Mouse (Mus musculus): Measurements from ENCODE around the gene Sardh. TPM values are rescaled to one million over a fixed set of nuclear protein-coding genes. Genes with fewer than 3 reads are reported as not detected.

The Sardh gene
- total RNA-seq, 1 experiment, result 0.89 TPM

DNA sequence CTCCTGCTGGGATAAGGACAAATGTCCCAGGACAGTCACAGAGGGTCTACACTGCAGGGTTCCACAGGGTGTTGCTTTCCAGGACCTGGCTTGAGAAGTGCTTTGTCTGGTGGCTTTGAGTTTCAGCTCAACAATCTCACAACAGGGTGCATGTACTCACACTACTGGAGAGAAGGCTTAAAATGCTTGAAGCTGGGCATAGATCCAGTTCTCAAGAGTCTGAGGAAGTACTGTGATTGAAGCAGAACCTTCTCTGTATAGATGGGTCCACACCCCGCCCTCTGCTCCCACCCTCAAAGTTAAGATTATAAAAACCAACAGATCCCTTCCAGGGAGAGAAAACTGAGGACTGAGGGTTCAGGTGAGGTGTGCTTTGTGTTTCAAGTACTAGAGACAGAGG lies 47.6 kb downstream of the Sardh start:
- H3K27ac ChIP-seq (ENCODE audit: insufficient read depth, low read depth, low read length, poor library complexity, severe bottlenecking), result no peak overlapping the region

DNA sequence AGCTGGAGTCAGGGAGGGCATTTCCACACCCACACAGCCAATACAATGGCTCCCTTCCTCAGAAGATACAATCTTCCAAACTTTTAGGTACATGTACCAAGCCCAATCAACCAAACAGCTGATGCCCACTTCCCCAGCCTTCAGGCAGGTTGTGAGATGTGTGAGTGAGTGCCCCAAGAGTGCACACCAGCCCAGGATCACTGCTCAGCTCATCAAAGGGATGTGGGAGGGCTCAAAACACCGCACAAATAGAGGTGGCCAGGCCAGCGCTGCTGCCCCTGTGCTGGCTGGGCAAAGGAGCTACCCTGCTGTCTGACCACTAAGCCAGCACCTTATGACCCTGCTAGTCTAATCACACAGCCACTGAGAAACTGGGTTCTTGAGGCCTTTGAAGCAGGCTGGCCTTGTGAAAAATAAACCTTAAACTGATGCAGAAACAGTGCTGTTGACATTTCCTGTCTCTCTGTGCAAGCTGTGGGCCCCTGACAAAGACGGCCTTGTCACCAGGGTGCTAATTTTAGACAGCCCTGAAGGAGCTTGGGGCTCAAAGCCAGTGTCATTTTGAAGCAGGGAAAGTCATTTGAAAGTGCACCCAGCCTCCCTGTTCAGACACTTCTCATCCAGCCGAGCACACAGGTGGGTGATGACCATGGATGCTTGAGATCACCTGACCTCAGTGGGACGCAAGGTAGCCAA lies 49.4 kb downstream of the Sardh start:
- Histone ChIP-seq H3K4me1 (ENCODE audit: control insufficient read depth in 2 of 2, insufficient read depth in 2 of 2, low read length in 2 of 2, poor library complexity in 1 of 2) (no peaks in the 10 kb centered on the region), H3K9ac (ENCODE audit: insufficient read depth, low read depth, low read length, poor library complexity, severe bottlenecking) (no peak overlapping the region), H3K27ac (ENCODE audit: insufficient read depth, low read depth, low read length, poor library complexity, severe bottlenecking) (no peak overlapping the region), H3K9me3 (ENCODE audit: control insufficient read depth, insufficient read depth, low read depth, low read length) (no peaks in the 10 kb centered on the region), H3K36me3 (ENCODE audit: control insufficient read depth, insufficient read depth, low read length, poor library complexity, severe bottlenecking) (no peaks in the 10 kb centered on the region), H3K4me3 (ENCODE audit: insufficient read depth in 1 of 2, low read depth in 1 of 2, low read length in 2 of 2, poor library complexity in 1 of 2, severe bottlenecking in 1 of 2) (no peak overlapping the region)
- TF ChIP-seq MAFK (IDR thresholded peaks at IDR 0.05; ENCODE audit: insufficient read depth, low read depth, low read length) (no peak), CHD2 (IDR thresholded peaks at IDR 0.05; ENCODE audit: low read depth, low read length) (no peak), HCFC1 (IDR thresholded peaks at IDR 0.05; ENCODE audit: borderline replicate concordance, insufficient read depth, low read length) (no peak), ZC3H11A (IDR thresholded peaks at IDR 0.05; ENCODE audit: borderline replicate concordance, low read depth, low read length) (no peak)
- in situ Hi-C loops (cut with MboI; ENCODE audit: low sequenced_read_pairs in 2 of 2, unreplicated experiment in 2 of 2), result no loop called here
- DNase-seq (ENCODE audit: low read depth, low spot score), result no peak

More for the DNA sequence above, 47.6 kb downstream of the Sardh start:
- in situ Hi-C loops (cut with MboI; ENCODE audit: low sequenced_read_pairs in 2 of 2, unreplicated experiment in 2 of 2), result no loop called here
- Histone ChIP-seq H3K4me3 (ENCODE audit: insufficient read depth in 1 of 2, low read depth in 1 of 2, low read length in 2 of 2, poor library complexity in 1 of 2, severe bottlenecking in 1 of 2) (no peak overlapping the region), H3K9me3 (ENCODE audit: control insufficient read depth, insufficient read depth, low read depth, low read length) (no peaks in the 10 kb centered on the region), H3K4me1 (ENCODE audit: control insufficient read depth in 2 of 2, insufficient read depth in 2 of 2, low read length in 2 of 2, poor library complexity in 1 of 2) (no peaks in the 10 kb centered on the region), H3K36me3 (ENCODE audit: control insufficient read depth, insufficient read depth, low read length, poor library complexity, severe bottlenecking) (no peaks in the 10 kb centered on the region), H3K9ac (ENCODE audit: insufficient read depth, low read depth, low read length, poor library complexity, severe bottlenecking) (no peak overlapping the region)
- no peak for DNase-seq (ENCODE audit: low read depth, low spot score)
- TF ChIP-seq CHD2 (IDR thresholded peaks at IDR 0.05; ENCODE audit: low read depth, low read length), result no peak
- no peak for TF ChIP-seq MAFK (IDR thresholded peaks at IDR 0.05; ENCODE audit: insufficient read depth, low read depth, low read length)
- no peak for TF ChIP-seq HCFC1 (IDR thresholded peaks at IDR 0.05; ENCODE audit: borderline replicate concordance, insufficient read depth, low read length)
- no peak for TF ChIP-seq ZC3H11A (IDR thresholded peaks at IDR 0.05; ENCODE audit: borderline replicate concordance, low read depth, low read length)

DNA sequence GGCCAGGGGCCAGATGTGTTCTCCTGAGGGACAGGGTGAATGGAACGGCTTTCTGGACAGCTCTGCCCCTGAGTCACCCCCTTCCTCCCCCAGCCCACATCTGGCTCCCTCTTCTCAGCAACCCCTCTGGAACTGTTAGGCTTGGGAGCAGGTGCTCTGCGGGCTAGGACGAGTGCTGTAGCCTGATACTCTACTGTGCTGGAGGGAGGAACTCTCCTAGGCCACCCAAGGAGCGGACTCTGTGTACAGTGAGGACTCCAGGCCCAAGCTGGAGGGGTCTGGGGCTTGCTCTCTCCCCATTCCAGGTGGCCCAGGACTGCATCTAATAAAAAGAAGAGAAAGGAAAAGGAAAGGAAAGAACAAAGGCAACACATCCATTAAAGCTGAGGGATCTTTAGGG lies 58.1 kb downstream of the Sardh start:
- TF ChIP-seq HCFC1 (IDR thresholded peaks at IDR 0.05; ENCODE audit: borderline replicate concordance, insufficient read depth, low read length) (no peak), ZC3H11A (IDR thresholded peaks at IDR 0.05; ENCODE audit: borderline replicate concordance, low read depth, low read length) (no peak), MAFK (IDR thresholded peaks at IDR 0.05; ENCODE audit: insufficient read depth, low read depth, low read length) (no peak), CHD2 (IDR thresholded peaks at IDR 0.05; ENCODE audit: low read depth, low read length) (no peak), ZNF384 (IDR thresholded peaks at IDR 0.05; ENCODE audit: low read depth, low read length) (no peak)
- Histone ChIP-seq H3K9me3 (ENCODE audit: control insufficient read depth, insufficient read depth, low read depth, low read length) (no peaks in the 10 kb centered on the region), H3K4me1 (ENCODE audit: control insufficient read depth in 2 of 2, insufficient read depth in 2 of 2, low read length in 2 of 2, poor library complexity in 1 of 2) (no peaks in the 10 kb centered on the region), H3K9ac (ENCODE audit: insufficient read depth, low read depth, low read length, poor library complexity, severe bottlenecking) (no peak overlapping the region), H3K36me3 (ENCODE audit: control insufficient read depth, insufficient read depth, low read length, poor library complexity, severe bottlenecking) (no peaks in the 10 kb centered on the region), H3K27ac (ENCODE audit: insufficient read depth, low read depth, low read length, poor library complexity, severe bottlenecking) (no peak overlapping the region), H3K4me3 (ENCODE audit: insufficient read depth in 1 of 2, low read depth in 1 of 2, low read length in 2 of 2, poor library complexity in 1 of 2, severe bottlenecking in 1 of 2) (no peak overlapping the region)
- in situ Hi-C loops (cut with MboI; ENCODE audit: low sequenced_read_pairs in 2 of 2, unreplicated experiment in 2 of 2), result no loop called here
- DNase-seq (ENCODE audit: low read depth, low spot score), result no peak

DNA sequence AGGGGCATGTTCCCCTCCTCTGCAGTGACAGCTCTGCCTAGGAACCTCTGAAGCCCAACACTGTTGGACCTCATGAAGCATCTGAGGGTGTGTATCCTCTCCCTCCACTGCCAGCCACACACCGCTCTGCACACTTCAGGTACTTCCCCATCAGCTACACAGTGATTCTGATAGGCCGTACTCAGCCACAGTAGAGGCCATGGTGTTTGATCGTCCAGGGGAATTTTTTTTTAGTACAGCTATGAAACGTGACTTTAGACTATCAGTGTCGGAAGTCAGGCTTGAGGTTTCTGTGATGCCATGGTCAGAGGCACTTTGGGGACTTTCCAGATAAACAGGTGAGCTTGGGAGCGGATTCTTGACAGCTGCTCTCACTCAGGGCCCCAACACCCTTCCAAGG lies 60.6 kb downstream of the Sardh start:
- H3K36me3 ChIP-seq (ENCODE audit: control insufficient read depth, insufficient read depth, low read length, poor library complexity, severe bottlenecking), result no peaks in the 10 kb centered on the region
- H3K27ac ChIP-seq (ENCODE audit: insufficient read depth, low read depth, low read length, poor library complexity, severe bottlenecking), result no peak overlapping the region
- no peak for DNase-seq (ENCODE audit: low read depth, low spot score)
- H3K9ac ChIP-seq (ENCODE audit: insufficient read depth, low read depth, low read length, poor library complexity, severe bottlenecking), result no peak overlapping the region
- H3K9me3 ChIP-seq (ENCODE audit: control insufficient read depth, insufficient read depth, low read depth, low read length), result no peaks in the 10 kb centered on the region
- TF ChIP-seq MAFK (IDR thresholded peaks at IDR 0.05; ENCODE audit: insufficient read depth, low read depth, low read length), result no peak
- TF ChIP-seq ZC3H11A (IDR thresholded peaks at IDR 0.05; ENCODE audit: borderline replicate concordance, low read depth, low read length), result no peak
- no peak for TF ChIP-seq HCFC1 (IDR thresholded peaks at IDR 0.05; ENCODE audit: borderline replicate concordance, insufficient read depth, low read length)
- no peak for TF ChIP-seq ZNF384 (IDR thresholded peaks at IDR 0.05; ENCODE audit: low read depth, low read length)
- TF ChIP-seq CHD2 (IDR thresholded peaks at IDR 0.05; ENCODE audit: low read depth, low read length), result no peak
- in situ Hi-C loops (cut with MboI; ENCODE audit: low sequenced_read_pairs in 2 of 2, unreplicated experiment in 2 of 2), result no loop called here
- no peak overlapping the region for H3K4me3 ChIP-seq (ENCODE audit: insufficient read depth in 1 of 2, low read depth in 1 of 2, low read length in 2 of 2, poor library complexity in 1 of 2, severe bottlenecking in 1 of 2)
- H3K4me1 ChIP-seq (ENCODE audit: control insufficient read depth in 2 of 2, insufficient read depth in 2 of 2, low read length in 2 of 2, poor library complexity in 1 of 2), result no peaks in the 10 kb centered on the region
